Comparison of ENCODE assay signal across 30 mouse cellular contexts in genomic region chr2:179828968-179829367, GRCm38 (mm10).
DNase-seq lines count a peak whose midpoint lies in the region; ATAC-seq and TF ChIP-seq lines count a peak whose summit lies in the region.
"Had no signal": no experiment of that assay in that cellular context is flagged by ENCODE, and none has a peak within 500 bp of the region (broad histone marks: within the 10 kb centered on the region; RNA-seq: fewer than 3 reads in every experiment).

No protein-coding gene starts in this region.

- no peak overlapping the region for H3K4me2 ChIP-seq in hindbrain, embryonic 13.5 days
- H3K4me2 ChIP-seq in midbrain, postnatal 0 days (ENCODE audit: low read depth, low read length, poor library complexity, severe bottlenecking): no peak overlapping the region
- no peak overlapping the region for H3K4me2 ChIP-seq in midbrain, embryonic 14.5 days (ENCODE audit: low read length)
- H3K4me2 ChIP-seq: embryonic facial prominence, embryonic 13.5 days; heart, embryonic 11.5 days; limb, embryonic 15.5 days; liver, embryonic 13.5 days; midbrain, embryonic 15.5 days had no signal

- peak overlapping the region; percentile 31; the same call in 1 of the 2 replicates for H3K27ac ChIP-seq in hindbrain, embryonic 10.5 days
- H3K27ac ChIP-seq in hindbrain, embryonic 13.5 days: no peak overlapping the region
- no peak overlapping the region for H3K27ac ChIP-seq in midbrain, postnatal 0 days (ENCODE audit: low read depth, low read length)
- no peak overlapping the region for H3K27ac ChIP-seq in midbrain, embryonic 14.5 days (replicated peaks; ENCODE audit: low read depth, low read length)
- H3K27ac ChIP-seq in thymus, adult 2 months (ENCODE audit: control insufficient read depth, insufficient read depth, low read length): no peak overlapping the region
- H3K27ac ChIP-seq: embryonic facial prominence, embryonic 13.5 days; gastrocnemius, adult 2 months; layer of hippocampus, adult 2 months; left cerebral cortex, adult 2 months; limb, embryonic 15.5 days; liver, embryonic 13.5 days; midbrain, embryonic 15.5 days; stomach, postnatal 0 days had no signal

- no peak overlapping the region for H3K4me3 ChIP-seq in hindbrain, embryonic 10.5 days
- H3K4me3 ChIP-seq in hindbrain, embryonic 13.5 days: no peak overlapping the region
- H3K4me3 ChIP-seq in midbrain, postnatal 0 days (ENCODE audit: low read depth, low read length): no peak overlapping the region
- no peak overlapping the region for H3K4me3 ChIP-seq in midbrain, embryonic 14.5 days (replicated peaks; ENCODE audit: low read depth, low read length)
- H3K4me3 ChIP-seq in thymus, adult 2 months (ENCODE audit: control insufficient read depth, insufficient read depth, low read length): no peak overlapping the region
- H3K4me3 ChIP-seq: embryonic facial prominence, embryonic 13.5 days; erythroblast, embryonic 14.5 days; gastrocnemius, adult 2 months; layer of hippocampus, adult 2 months; left cerebral cortex, adult 2 months; limb, embryonic 15.5 days; liver, embryonic 13.5 days; midbrain, embryonic 15.5 days had no signal

- H3K9ac ChIP-seq in hindbrain, embryonic 13.5 days: no peak overlapping the region
- no peak overlapping the region for H3K9ac ChIP-seq in midbrain, postnatal 0 days (replicated peaks; ENCODE audit: low read length, poor library complexity, severe bottlenecking)
- H3K9ac ChIP-seq in midbrain, embryonic 14.5 days (replicated peaks; ENCODE audit: low read length): no peak overlapping the region
- H3K9ac ChIP-seq: embryonic facial prominence, embryonic 13.5 days; limb, embryonic 15.5 days; liver, embryonic 13.5 days; midbrain, embryonic 15.5 days had no signal

- TF ChIP-seq POLR2A in thymus, adult 2 months (IDR thresholded peaks at IDR 0.05; ENCODE audit: control insufficient read depth, extremely low read depth, insufficient read depth, low read length, poor library complexity): no peak

- no peak for ATAC-seq in hindbrain, embryonic 13.5 days (ENCODE audit: low FRiP score)
- ATAC-seq in midbrain, postnatal 0 days (ENCODE audit: low FRiP score): no peak
- ATAC-seq in midbrain, embryonic 14.5 days (ENCODE audit: low FRiP score, low TSS enrichment): no peak
- no peak for ATAC-seq in activated CD4-positive, CD25-positive, alpha-beta regulatory T cell, adult 4 months
- ATAC-seq: forebrain, embryonic 16.5 days; intestine, postnatal 0 days; lung, postnatal 0 days; midbrain, embryonic 15.5 days had no signal

- H3K4me1 ChIP-seq in hindbrain, embryonic 10.5 days (replicated peaks): peaks cover 38% of the 10 kb centered on the region
- H3K4me1 ChIP-seq in hindbrain, embryonic 13.5 days (replicated peaks): peaks cover 22% of the 10 kb centered on the region
- H3K4me1 ChIP-seq in midbrain, postnatal 0 days (ENCODE audit: insufficient read depth, low read length): no peaks in the 10 kb centered on the region
- 0 out of 2 replicates have a peak, but pooled peaks cover 9% of the 10 kb centered on the region for H3K4me1 ChIP-seq in midbrain, embryonic 14.5 days (ENCODE audit: control insufficient read depth, insufficient read depth, low read length)
- no peaks in the 10 kb centered on the region for H3K4me1 ChIP-seq in thymus, adult 2 months (replicated peaks; ENCODE audit: control insufficient read depth, insufficient read depth, low read length)
- H3K4me1 ChIP-seq: liver, embryonic 13.5 days had no signal

- 79% methylated on average over 6 of the region's 6 CpGs for WGBS in hindbrain, embryonic 10.5 days
- 75% methylated on average over 6 of the region's 6 CpGs for WGBS in hindbrain, embryonic 13.5 days
- WGBS in midbrain, postnatal 0 days: 83% methylated on average over 6 of the region's 6 CpGs
- WGBS in midbrain, embryonic 14.5 days: 82% methylated on average over 6 of the region's 6 CpGs
- WGBS in thymus, adult 2 months: 95% methylated on average over 6 of the region's 6 CpGs

- H3K9me3 ChIP-seq in hindbrain, embryonic 10.5 days: no peaks in the 10 kb centered on the region
- no peaks in the 10 kb centered on the region for H3K9me3 ChIP-seq in hindbrain, embryonic 13.5 days
- H3K9me3 ChIP-seq in midbrain, postnatal 0 days (ENCODE audit: low read length): no peaks in the 10 kb centered on the region
- H3K9me3 ChIP-seq in midbrain, embryonic 14.5 days (ENCODE audit: control insufficient read depth, low read length): no peaks in the 10 kb centered on the region
- H3K9me3 ChIP-seq: embryonic facial prominence, embryonic 13.5 days; limb, embryonic 15.5 days; liver, embryonic 13.5 days; midbrain, embryonic 15.5 days had no signal

- TF ChIP-seq CTCF in midbrain, postnatal 0 days (IDR thresholded peaks at IDR 0.05): no peak
- no peak for TF ChIP-seq CTCF in thymus, adult 2 months (IDR thresholded peaks at IDR 0.05; ENCODE audit: borderline replicate concordance, control insufficient read depth, extremely low read depth, insufficient read depth, low read length, poor library complexity)

- no peaks in the 10 kb centered on the region for H3K36me3 ChIP-seq in hindbrain, embryonic 10.5 days
- no peaks in the 10 kb centered on the region for H3K36me3 ChIP-seq in hindbrain, embryonic 13.5 days
- no peaks in the 10 kb centered on the region for H3K36me3 ChIP-seq in midbrain, postnatal 0 days (ENCODE audit: insufficient read depth, low read length)
- H3K36me3 ChIP-seq in midbrain, embryonic 14.5 days (ENCODE audit: control insufficient read depth, insufficient read depth, low read length): no peaks in the 10 kb centered on the region
- H3K36me3 ChIP-seq in thymus, adult 2 months (ENCODE audit: control insufficient read depth, insufficient read depth, low read length): no peaks in the 10 kb centered on the region
- H3K36me3 ChIP-seq: embryonic facial prominence, embryonic 13.5 days; limb, embryonic 15.5 days; liver, embryonic 13.5 days; midbrain, embryonic 15.5 days had no signal

- peak; percentile 39 for DNase-seq in hindbrain, embryonic 10.5 days (ENCODE audit: low spot score)
- peak; percentile 68 for DNase-seq in midbrain, postnatal 0 days (ENCODE audit: low spot score)
- no peak for DNase-seq in midbrain, embryonic 14.5 days
- peak; percentile 37 to 58 for DNase-seq in cerebellum, postnatal 14 days
- no peak for DNase-seq in thymus, adult 2 months
- DNase-seq: adrenal gland, adult 8-10 months; gastrocnemius, adult 2 months; gastrocnemius, postnatal 36 days; heart, adult 18-20 months; heart, postnatal 36 days; kidney, postnatal 25 days; liver, embryonic 13.5 days; lung, adult 18-20 months; lung, postnatal 4 days; right cerebral cortex, postnatal 4 days; thymus, adult 18-20 months; thymus, postnatal 36 days had no signal

- no peaks in the 10 kb centered on the region for H3K27me3 ChIP-seq in hindbrain, embryonic 10.5 days (ENCODE audit: insufficient read depth, poor library complexity, severe bottlenecking)
- no peaks in the 10 kb centered on the region for H3K27me3 ChIP-seq in hindbrain, embryonic 13.5 days
- H3K27me3 ChIP-seq in midbrain, postnatal 0 days (ENCODE audit: insufficient read depth, low read length): no peaks in the 10 kb centered on the region
- no peaks in the 10 kb centered on the region for H3K27me3 ChIP-seq in midbrain, embryonic 14.5 days (ENCODE audit: control insufficient read depth, insufficient read depth, low read length)
- H3K27me3 ChIP-seq in thymus, adult 2 months (ENCODE audit: control insufficient read depth, insufficient read depth, low read length): no peaks in the 10 kb centered on the region
- H3K27me3 ChIP-seq: liver, embryonic 13.5 days; midbrain, embryonic 15.5 days had no signal

Comparison
In these comparisons a context has a peak if more than half of its experiments do, and no peak if none do; other contexts are left out.
1. DNase-seq: peak in hindbrain, embryonic 10.5 days (single experiment), midbrain, postnatal 0 days (single experiment) and cerebellum, postnatal 14 days (2 of 2); none in midbrain, embryonic 14.5 days (single experiment) and thymus, adult 2 months (single experiment).